Mouse (Mus musculus) forebrain, embryonic 13.5 days (tissue): ENCODE data around the gene Foxi2. TPM values are rescaled to one million over a fixed set of nuclear protein-coding genes. Genes with fewer than 3 reads are reported as not detected.

ENCODE experiments used
- ATAC-seq: fragments of 200-750 bp; cut with Nextera tagmentation; 2 replicates; pipeline ENCODE4 v1.8.0; 2017
- H3K27ac ChIP-seq: fragments of 300-500 bp; sonication (generic); 2 replicates; pipeline ENCODE4 v1.5.1; 2015; ENCODE audit warnings: inconsistent platforms, mild to moderate bottlenecking, moderate library complexity
- H3K27me3 ChIP-seq: fragments of 300-500 bp; sonication (generic); 2 replicates; pipeline ENCODE4 v1.6.1; 2015; ENCODE audit warnings: mild to moderate bottlenecking, inconsistent platforms
- H3K36me3 ChIP-seq: fragments of 300-500 bp; sonication (generic); 2 replicates; pipeline ENCODE4 v1.6.1; 2015; ENCODE audit warnings: mild to moderate bottlenecking, inconsistent platforms; ENCODE audit not compliant: poor library complexity, severe bottlenecking
- H3K4me1 ChIP-seq: fragments of 300-500 bp; sonication (generic); 2 replicates; pipeline ENCODE4 v1.6.1; 2015; ENCODE audit warnings: inconsistent platforms
- H3K4me2 ChIP-seq: fragments of 300-500 bp; sonication (generic); 2 replicates; pipeline ENCODE4 v1.6.1; 2015; ENCODE audit warnings: inconsistent platforms, mild to moderate bottlenecking, moderate library complexity
- H3K4me3 ChIP-seq: fragments of 300-500 bp; sonication (generic); 2 replicates; pipeline ENCODE4 v1.5.1; 2015; ENCODE audit warnings: mild to moderate bottlenecking, inconsistent platforms
- H3K9ac ChIP-seq: fragments of 300-500 bp; sonication (generic); 2 replicates; pipeline ENCODE4 v1.6.1; 2015; ENCODE audit warnings: mild to moderate bottlenecking, inconsistent platforms
- H3K9me3 ChIP-seq: fragments of 300-500 bp; sonication (generic); replicated peaks from 2 replicates; pipeline ENCODE4 v1.6.1; 2016; ENCODE audit warnings: inconsistent platforms
- WGBS: fragments of 180-500 bp; shearing (Covaris S2); methylation state at CpG from one replicate; pipeline ENCODE4 v1.1.7; 2015; 5-methylcytosine and 5-hydroxymethylcytosine counted together
- polyA plus RNA-seq: library from polyadenylated mRNA; unstranded; fragments of >200 nt; fragmentation: Nextera tagmentation; extraction: Ambion mirVana; gene quantifications from 2 replicates; pipeline ENCODE4 v1.2.1, GENCODE M21; 2015

Gene Foxi2
- polyA plus RNA-seq, 1 experiment from 2014 or later, result not detected

- H3K27me3 ChIP-seq, result peaks cover 32% of the 10 kb centered on the region
- ATAC-seq, result no peak
- WGBS, result 73% methylated on average over 3 of the region's 3 CpGs
These were observed 3.3 kb upstream of the Foxi2 start for GRCm38 (mm10) chr7:135406761-135407160.

GRCm38 (mm10) chr7:135408501-135408900 is 1.6 kb upstream of the Foxi2 start:
- peaks cover 8% of the 10 kb centered on the region for H3K4me1 ChIP-seq
- no peak overlapping the region for H3K4me2 ChIP-seq
- H3K36me3 ChIP-seq, result no peaks in the 10 kb centered on the region
- H3K4me3 ChIP-seq, result no peak overlapping the region
- whole genome bisulfite sequencing, result 74% methylated on average over 3 of the region's 3 CpGs
- ATAC-seq, result no peak
- no peak overlapping the region for H3K9ac ChIP-seq
- peaks cover 46% of the 10 kb centered on the region for H3K27me3 ChIP-seq
- H3K9me3 ChIP-seq, result no peaks in the 10 kb centered on the region
- H3K27ac ChIP-seq, result no peak overlapping the region

More at GRCm38 (mm10) chr7:135406761-135407160, 3.3 kb upstream of the Foxi2 start:
- H3K4me3 ChIP-seq, result no peak overlapping the region
- H3K27ac ChIP-seq, result no peak overlapping the region
- no peaks in the 10 kb centered on the region for H3K9me3 ChIP-seq
- H3K4me2 ChIP-seq, result no peak overlapping the region
- H3K9ac ChIP-seq, result no peak overlapping the region
- H3K36me3 ChIP-seq, result no peaks in the 10 kb centered on the region
- peaks cover 8% of the 10 kb centered on the region for H3K4me1 ChIP-seq

- 56% methylated on average over 6 of the region's 6 CpGs for WGBS
- Histone ChIP-seq H3K9me3 (no peaks in the 10 kb centered on the region), H3K27me3 (peaks cover 41% of the 10 kb centered on the region), H3K4me2 (no peak overlapping the region), H3K4me3 (no peak overlapping the region), H3K36me3 (no peaks in the 10 kb centered on the region), H3K4me1 (peaks cover 8% of the 10 kb centered on the region), H3K27ac (no peak overlapping the region), H3K9ac (no peak overlapping the region)
- ATAC-seq, result no peak
These were observed 2.2 kb downstream of the Foxi2 start for GRCm38 (mm10) chr7:135412357-135412756.

GRCm38 (mm10) chr7:135428840-135429239 is 18.7 kb downstream of the Foxi2 start:
- 95% methylated on average over 6 of the region's 6 CpGs for WGBS
- H3K9me3 ChIP-seq, result no peaks in the 10 kb centered on the region
- H3K4me3 ChIP-seq, result no peak overlapping the region
- H3K4me1 ChIP-seq, result no peaks in the 10 kb centered on the region
- H3K36me3 ChIP-seq, result no peaks in the 10 kb centered on the region
- H3K4me2 ChIP-seq, result no peak overlapping the region
- no peak overlapping the region for H3K27ac ChIP-seq
- no peak for ATAC-seq
- no peak overlapping the region for H3K9ac ChIP-seq
- no peaks in the 10 kb centered on the region for H3K27me3 ChIP-seq

- no peaks in the 10 kb centered on the region for H3K27me3 ChIP-seq
- no peak for ATAC-seq
- H3K9me3 ChIP-seq, result no peaks in the 10 kb centered on the region
- WGBS, result 64% methylated on average over 2 of the region's 2 CpGs
- no peak overlapping the region for H3K9ac ChIP-seq
- H3K4me2 ChIP-seq, result no peak overlapping the region
- no peak overlapping the region for H3K27ac ChIP-seq
- no peaks in the 10 kb centered on the region for H3K36me3 ChIP-seq
- no peaks in the 10 kb centered on the region for H3K4me1 ChIP-seq
- no peak overlapping the region for H3K4me3 ChIP-seq
These were observed 20.8 kb downstream of the Foxi2 start for GRCm38 (mm10) chr7:135430903-135431302.

- ATAC-seq, result no peak
- WGBS, result 84% methylated on average over 4 of the region's 4 CpGs
- no peaks in the 10 kb centered on the region for H3K4me1 ChIP-seq
These were observed 33.8 kb downstream of the Foxi2 start for GRCm38 (mm10) chr7:135443903-135444302.

GRCm38 (mm10) chr7:135451340-135451739 is 41.2 kb downstream of the Foxi2 start:
- ATAC-seq, result no peak
- Histone ChIP-seq H3K4me2 (no peak overlapping the region), H3K36me3 (no peaks in the 10 kb centered on the region), H3K4me1 (no peaks in the 10 kb centered on the region), H3K9me3 (no peaks in the 10 kb centered on the region), H3K4me3 (no peak overlapping the region), H3K27ac (no peak overlapping the region), H3K9ac (no peak overlapping the region), H3K27me3 (no peaks in the 10 kb centered on the region)
- WGBS, result 84% methylated on average over 3 of the region's 3 CpGs

More at GRCm38 (mm10) chr7:135443903-135444302, 33.8 kb downstream of the Foxi2 start:
- no peak overlapping the region for H3K4me2 ChIP-seq
- no peaks in the 10 kb centered on the region for H3K9me3 ChIP-seq
- no peaks in the 10 kb centered on the region for H3K36me3 ChIP-seq
- H3K4me3 ChIP-seq, result no peak overlapping the region
- H3K27me3 ChIP-seq, result no peaks in the 10 kb centered on the region
- H3K9ac ChIP-seq, result no peak overlapping the region
- no peak overlapping the region for H3K27ac ChIP-seq

GRCm38 (mm10) chr7:135452366-135452765 is 42.3 kb downstream of the Foxi2 start:
- H3K9ac ChIP-seq, result no peak overlapping the region
- no peaks in the 10 kb centered on the region for H3K9me3 ChIP-seq
- H3K36me3 ChIP-seq, result no peaks in the 10 kb centered on the region
- no peaks in the 10 kb centered on the region for H3K4me1 ChIP-seq
- H3K4me3 ChIP-seq, result no peak overlapping the region
- no peak overlapping the region for H3K27ac ChIP-seq
- ATAC-seq, result no peak
- WGBS, result 51% methylated on average over 1 of the region's 1 CpGs
- H3K4me2 ChIP-seq, result no peak overlapping the region
- H3K27me3 ChIP-seq, result no peaks in the 10 kb centered on the region

- no peak overlapping the region for H3K9ac ChIP-seq
- 73% methylated on average over 3 of the region's 3 CpGs for WGBS
- no peaks in the 10 kb centered on the region for H3K9me3 ChIP-seq
- no peak overlapping the region for H3K27ac ChIP-seq
- H3K4me1 ChIP-seq, result no peaks in the 10 kb centered on the region
- no peak overlapping the region for H3K4me3 ChIP-seq
- no peak overlapping the region for H3K4me2 ChIP-seq
- no peaks in the 10 kb centered on the region for H3K36me3 ChIP-seq
- ATAC-seq, result no peak
- H3K27me3 ChIP-seq, result no peaks in the 10 kb centered on the region
These were observed 43.6 kb downstream of the Foxi2 start for GRCm38 (mm10) chr7:135453690-135454089.

Other genes with a start within 250 kb of the Foxi2 start
- gene Nps, start 151.6 kb upstream of the Foxi2 start, polyA plus RNA-seq, result not detected in 2 replicates
- not detected in 2 replicates for gene Clrn3, start 118.3 kb downstream of the Foxi2 start, polyA plus RNA-seq
- gene Ptpre, start 127.2 kb downstream of the Foxi2 start, polyA plus RNA-seq, result 2.3 and 2.5 TPM in 2 replicates